In genomic region chr13:55209649-55210192, GRCm38 (mm10) we compare ENCODE assay signal across 7 mouse cellular contexts. TPM values are rescaled to one million over a fixed set of nuclear protein-coding genes. Genes with fewer than 3 reads are reported as not detected.
A peak's percentile ranks its signal among the peaks of the same experiment; 100 is the strongest.
DNase-seq lines count a peak whose midpoint lies in the region; ATAC-seq and TF ChIP-seq lines count a peak whose summit lies in the region.

Gene Nsd1, plus strand, starts transcription at chr13:55209782.

- in situ Hi-C loops in CH12.LX (cut with MboI; ENCODE audit: low pct_ligation_motif_present, low pct_unique_long_range_greater_than_20kb, low sequenced_read_pairs): no loop called here

- TF ChIP-seq EP300 in CH12.LX (IDR thresholded peaks at IDR 0.05; ENCODE audit: low read length): no peak
- TF ChIP-seq EP300 in heart, postnatal 0 days (IDR thresholded peaks at IDR 0.05; ENCODE audit: low read depth): no peak

- H3K4me3 ChIP-seq in CH12.LX (replicated peaks in 1 of 3; ENCODE audit: low read depth in 2 of 3, low read length in 2 of 3, poor library complexity in 1 of 3): no peak within 1 kb of the TSS
- peak within 1 kb of the TSS; percentile 88; the same call in 1 of the 2 replicates for H3K4me3 ChIP-seq in G1E (ENCODE audit: low read depth, low read length)
- peak within 1 kb of the TSS; percentile 90 for H3K4me3 ChIP-seq in forebrain, embryonic 10.5 days
- peak within 1 kb of the TSS; percentile 80 for H3K4me3 ChIP-seq in heart, postnatal 0 days (ENCODE audit: low read depth, low read length)
- H3K4me3 ChIP-seq in midbrain, embryonic 11.5 days (ENCODE audit: low read depth, low read length): peak within 1 kb of the TSS; percentile 88

- TF ChIP-seq POLR2A in CH12.LX (IDR thresholded peaks at IDR 0.05; ENCODE audit: low read depth, low read length): no peak

- no peak within 1 kb of the TSS for H3K4me2 ChIP-seq in CH12.LX (ENCODE audit: insufficient read depth, low read depth, poor library complexity, severe bottlenecking)
- H3K4me2 ChIP-seq in heart, postnatal 0 days (ENCODE audit: low read depth, low read length): peak within 1 kb of the TSS; percentile 87
- peak within 1 kb of the TSS; percentile 95 for H3K4me2 ChIP-seq in midbrain, embryonic 11.5 days

- H3K27me3 ChIP-seq in CH12.LX (replicated peaks) (no peaks in the 10 kb centered on the region), G1E (ENCODE audit: insufficient read depth, low read length) (peaks cover 12% of the 10 kb centered on the region; the same call in 1 of the 2 replicates)
- H3K27me3 ChIP-seq in forebrain, embryonic 10.5 days (ENCODE audit: poor library complexity, severe bottlenecking): 0 out of 2 replicates have a peak, but pooled peaks cover 9% of the 10 kb centered on the region
- no peaks in the 10 kb centered on the region for H3K27me3 ChIP-seq in heart, postnatal 0 days (ENCODE audit: control insufficient read depth, insufficient read depth, low read length)
- H3K27me3 ChIP-seq in midbrain, embryonic 11.5 days (ENCODE audit: control insufficient read depth, insufficient read depth, low read length): no peaks in the 10 kb centered on the region

- ATAC-seq in G1E (ENCODE audit: extremely low read depth, insufficient number of reproducible peaks, low FRiP score, poor library complexity, severe bottlenecking): no peak
- ATAC-seq in heart, postnatal 0 days (ENCODE audit: insufficient read depth, low read depth): no peak
- ATAC-seq in midbrain, embryonic 11.5 days (ENCODE audit: low FRiP score): no peak; the same call in 1 of the 2 replicates

- WGBS in forebrain, embryonic 10.5 days: 13% methylated on average over 31 of the region's 31 CpGs
- 43% methylated on average over 31 of the region's 31 CpGs for WGBS in heart, postnatal 0 days
- WGBS in midbrain, embryonic 11.5 days: 14% methylated on average over 30 of the region's 31 CpGs

- H3K79me2 ChIP-seq in CH12.LX (replicated peaks; ENCODE audit: control insufficient read depth, extremely low read depth, insufficient read depth, poor library complexity, severe bottlenecking): peaks cover 14% of the 10 kb centered on the region

- peaks cover 2 to 5% of the 10 kb centered on the region in 2 experiments; a peak in 2 of 4 replicates for H3K4me1 ChIP-seq in CH12.LX (ENCODE audit: control insufficient read depth in 1 of 2, insufficient read depth in 2 of 2)
- H3K4me1 ChIP-seq in G1E (ENCODE audit: insufficient read depth, low read depth, low read length): peaks cover 29% of the 10 kb centered on the region
- H3K4me1 ChIP-seq in forebrain, embryonic 10.5 days: peaks cover 45% of the 10 kb centered on the region
- H3K4me1 ChIP-seq in heart, postnatal 0 days (ENCODE audit: control insufficient read depth, insufficient read depth): peaks cover 18% of the 10 kb centered on the region
- peaks cover 30% of the 10 kb centered on the region for H3K4me1 ChIP-seq in midbrain, embryonic 11.5 days (ENCODE audit: control insufficient read depth, insufficient read depth, low read length)

- TF ChIP-seq CTCF in CH12.LX (conservative IDR thresholded peaks at IDR 0.05 in 1 of 2, IDR thresholded peaks at IDR 0.05 in 1 of 2; ENCODE audit: low read depth in 2 of 2, low read length in 2 of 2) (no peak), G1E (IDR thresholded peaks at IDR 0.05; ENCODE audit: low read depth, low read length) (no peak)
- no peak for TF ChIP-seq CTCF in heart, postnatal 0 days (IDR thresholded peaks at IDR 0.05; ENCODE audit: low read depth)

- H3K27ac ChIP-seq in CH12.LX (ENCODE audit: insufficient read depth, low read depth): no peak within 1 kb of the TSS
- H3K27ac ChIP-seq in forebrain, embryonic 10.5 days: peak within 1 kb of the TSS; percentile 99
- peak within 1 kb of the TSS; percentile 98 for H3K27ac ChIP-seq in heart, postnatal 0 days (ENCODE audit: low read depth)
- H3K27ac ChIP-seq in midbrain, embryonic 11.5 days (ENCODE audit: low read depth, low read length): peak within 1 kb of the TSS; percentile 99

- peaks cover 23% of the 10 kb centered on the region for H3K9me3 ChIP-seq in CH12.LX (replicated peaks; ENCODE audit: low read length)
- peaks cover 27% of the 10 kb centered on the region for H3K9me3 ChIP-seq in G1E (replicated peaks)
- 0 out of 2 replicates have a peak, but pooled peaks cover 6% of the 10 kb centered on the region for H3K9me3 ChIP-seq in forebrain, embryonic 10.5 days
- H3K9me3 ChIP-seq in heart, postnatal 0 days (replicated peaks; ENCODE audit: control insufficient read depth, low read length): no peaks in the 10 kb centered on the region
- H3K9me3 ChIP-seq in midbrain, embryonic 11.5 days (ENCODE audit: control insufficient read depth, low read length): no peaks in the 10 kb centered on the region

- no peak for TF ChIP-seq RAD21 in CH12.LX (IDR thresholded peaks at IDR 0.05; ENCODE audit: low read depth, low read length)

- dilution Hi-C loops in CH12.LX (cut with MboI; ENCODE audit: extremely low pct_ligation_motif_present, extremely low pct_unique_long_range_greater_than_20kb, low sequenced_read_pairs): no loop called here

- no peak within 1 kb of the TSS for H3K9ac ChIP-seq in CH12.LX (ENCODE audit: insufficient read depth, low read depth)
- peak within 1 kb of the TSS; percentile 95 for H3K9ac ChIP-seq in heart, postnatal 0 days (replicated peaks; ENCODE audit: low read depth, low read length)
- H3K9ac ChIP-seq in midbrain, embryonic 11.5 days (ENCODE audit: low read length): peak within 1 kb of the TSS; percentile 98

- DNase-seq in CH12.LX (ENCODE audit: extremely low read depth) (no peak), G1E (ENCODE audit: low spot score) (no peak)
- DNase-seq in forebrain, embryonic 10.5 days (ENCODE audit: extremely low spot score, low spot score): no peak
- no peak for DNase-seq in heart, postnatal 0 days (ENCODE audit: low spot score)
- DNase-seq in layer of hippocampus, postnatal 36 days: no peak
- DNase-seq in midbrain, embryonic 11.5 days (ENCODE audit: low spot score, missing footprints): peak; percentile 97
- DNase-seq in Muller cell, postnatal 12 days (ENCODE audit: inconsistent ontology term): no peak

- H3K36me3 ChIP-seq in CH12.LX (replicated peaks in 1 of 2; ENCODE audit: control insufficient read depth in 1 of 2, insufficient read depth in 1 of 2, low read length in 1 of 2) (no peaks in the 10 kb centered on the region), G1E (replicated peaks) (peaks cover 14% of the 10 kb centered on the region)
- H3K36me3 ChIP-seq in forebrain, embryonic 10.5 days (replicated peaks): peaks cover 17% of the 10 kb centered on the region
- H3K36me3 ChIP-seq in heart, postnatal 0 days (replicated peaks; ENCODE audit: control insufficient read depth, insufficient read depth, low read length): peaks cover 8% of the 10 kb centered on the region
- H3K36me3 ChIP-seq in midbrain, embryonic 11.5 days (ENCODE audit: control insufficient read depth, insufficient read depth, low read length): no peaks in the 10 kb centered on the region; the same call in 1 of the 2 replicates

TF ChIP-seq in CH12.LX, 34 proteins besides CTCF, POLR2A, EP300 and RAD21:
- no peak for TF ChIP-seq TBP (conservative IDR thresholded peaks at IDR 0.05; ENCODE audit: low read depth, low read length)
- TF ChIP-seq TCF12 (IDR thresholded peaks at IDR 0.05; ENCODE audit: low read depth, low read length): no peak
- TF ChIP-seq SIN3A (IDR thresholded peaks at IDR 0.05; ENCODE audit: low read length): no peak
- TF ChIP-seq JUND (conservative IDR thresholded peaks at IDR 0.05; ENCODE audit: low read depth, low read length): no peak
- no peak for TF ChIP-seq GABPA (IDR thresholded peaks at IDR 0.05; ENCODE audit: insufficient replicate concordance, low read depth, low read length)
- no peak for TF ChIP-seq USF2 (conservative IDR thresholded peaks at IDR 0.05; ENCODE audit: low read depth, low read length)
- TF ChIP-seq MYC (IDR thresholded peaks at IDR 0.05; ENCODE audit: low read depth, low read length): no peak
- no peak for TF ChIP-seq KAT2A (IDR thresholded peaks at IDR 0.05; ENCODE audit: insufficient replicate concordance, low read length)
- TF ChIP-seq ZC3H11A (IDR thresholded peaks at IDR 0.05; ENCODE audit: low read depth, low read length): no peak
TF ChIP-seq in CH12.LX: peak in this region for 0.

RNA-seq across cellular contexts. Expression of gene Nsd1, which starts in this region (rescaled TPM):
- total RNA-seq in CH12.LX (2012; rRNA removed) (13.8 and 14.6 TPM in 2 replicates), CH12.LX (2014; rRNA removed) (11.2 and 11.8 TPM in 2 replicates), G1E (2014; fragmentation: Nextera tagmentation) (99.3 and 111 TPM in 2 replicates), G1E (2017) (52.9 and 64.1 TPM in 2 replicates)
- polyA plus RNA-seq in CH12.LX (2012; ENCODE audit: insufficient read length, low read depth) (12.6 and 13.0 TPM in 2 replicates), G1E (2012) (11.6 and 14.8 TPM in 2 replicates)
- polyA plus RNA-seq in forebrain, embryonic 10.5 days (2016; fragmentation: Nextera tagmentation; extraction: Ambion mirVana): 66.8 and 70.1 TPM in 2 replicates
- total RNA-seq in heart, postnatal 0 days (2014; rRNA removed; ENCODE audit: low replicate concordance): 49.3 and 75.1 TPM in 2 replicates
- polyA plus RNA-seq in heart, postnatal 0 days (2015; fragmentation: Nextera tagmentation; extraction: Ambion mirVana): 39.1 and 45.4 TPM in 2 replicates
- total RNA-seq in layer of hippocampus, postnatal 36 days (2021): 100 to 1,000 TPM; 124 to 131 TPM
- polyA plus RNA-seq in midbrain, embryonic 11.5 days (2014; fragmentation: Nextera tagmentation; extraction: Ambion mirVana): 68.0 TPM in 2 replicates

Comparison
In these comparisons a context has a peak if more than half of its experiments do, and no peak if none do; other contexts are left out.
1. H3K4me3 ChIP-seq: peak in G1E (single experiment), forebrain, embryonic 10.5 days (single experiment), heart, postnatal 0 days (single experiment) and midbrain, embryonic 11.5 days (single experiment); none in CH12.LX (0 of 3).